Mouse (Mus musculus) myocyte (in vitro differentiated cells): ENCODE measurements around the gene Kng2. TPM values are rescaled to one million over a fixed set of nuclear protein-coding genes. Genes with fewer than 3 reads are reported as not detected.
"Not testable (repeated sequence)": the region's sequence is repeated elsewhere in the genome, so short reads cannot be mapped to it uniquely, and the experiment has no call there.

Experiments
- H3K27me3 ChIP-seq: one replicate; pipeline ENCODE4 v1.6.1; 2011; ENCODE audit not compliant: control insufficient read depth, insufficient read depth, insufficient read length
- H3K36me3 ChIP-seq: one replicate; pipeline ENCODE4 v1.6.1; 2011; ENCODE audit not compliant: control insufficient read depth, insufficient read depth
- H3K4me2 ChIP-seq: one replicate; pipeline ENCODE4 v1.6.1; 2011; ENCODE audit warnings: low read depth, control low read depth
- H3K4me3 ChIP-seq: one replicate; pipeline ENCODE4 v1.5.1; 2011; ENCODE audit warnings: mild to moderate bottlenecking, control low read depth, moderate library complexity
- H3K79me2 ChIP-seq: one replicate; pipeline ENCODE4 v1.6.1; 2011; ENCODE audit not compliant: control insufficient read depth, insufficient read depth
- H3ac ChIP-seq: one replicate; pipeline ENCODE4 v1.6.1; 2011; ENCODE audit not compliant: control insufficient read depth, insufficient read length
- CEBPB ChIP-seq: IDR thresholded peaks from 2 replicates; pipeline ENCODE4 v1.6.1; 2011; ENCODE audit warnings: mild to moderate bottlenecking, moderate library complexity; ENCODE audit not compliant: poor library complexity, insufficient read depth, severe bottlenecking
- E2F4 ChIP-seq: IDR thresholded peaks from one replicate; pipeline ENCODE4 v1.6.1; 2011; ENCODE audit warnings: mild to moderate bottlenecking, control low read depth, moderate library complexity; ENCODE audit not compliant: insufficient read depth
- MAX ChIP-seq: IDR thresholded peaks from one replicate; pipeline ENCODE4 v1.6.1; 2011; ENCODE audit warnings: low read depth, mild to moderate bottlenecking, control low read depth
- MYOD1 ChIP-seq, 3 experiments: IDR thresholded peaks; one replicate each; pipeline ENCODE4 v1.6.1; 2011; ENCODE audit warnings: control low read depth in 2 of 3, low read depth in 2 of 3, mild to moderate bottlenecking in 2 of 3, moderate library complexity in 1 of 3; ENCODE audit not compliant: insufficient read length in 2 of 3, control insufficient read depth in 1 of 3
- MYOG ChIP-seq, 3 experiments: IDR thresholded peaks; one replicate each; pipeline ENCODE4 v1.6.1; 2011; ENCODE audit warnings: control low read depth in 2 of 3, low read depth in 2 of 3, mild to moderate bottlenecking in 2 of 3; ENCODE audit not compliant: insufficient read length in 2 of 3, control insufficient read depth in 1 of 3, insufficient read depth in 1 of 3
- POLR2A ChIP-seq: IDR thresholded peaks from one replicate; pipeline ENCODE4 v1.6.1; 2011; ENCODE audit warnings: low read depth, mild to moderate bottlenecking, control low read depth, moderate library complexity; ENCODE audit not compliant: insufficient read length
- POLR2AphosphoS2 ChIP-seq: IDR thresholded peaks from one replicate; pipeline ENCODE4 v1.6.1; 2011; ENCODE audit warnings: low read depth, control low read depth; ENCODE audit not compliant: insufficient read length
- REST ChIP-seq: IDR thresholded peaks from one replicate; pipeline ENCODE4 v1.6.1; 2011; ENCODE audit warnings: mild to moderate bottlenecking, control low read depth, moderate library complexity; ENCODE audit not compliant: insufficient read depth, insufficient read length
- SRF ChIP-seq: IDR thresholded peaks from one replicate; pipeline ENCODE4 v1.6.1; 2011; ENCODE audit warnings: low read depth; ENCODE audit not compliant: control insufficient read depth, insufficient read length
- TCF12 ChIP-seq: IDR thresholded peaks from one replicate; pipeline ENCODE4 v1.6.1; 2011; ENCODE audit warnings: mild to moderate bottlenecking, control low read depth; ENCODE audit not compliant: poor library complexity, insufficient read depth, severe bottlenecking
- TCF3 ChIP-seq: IDR thresholded peaks from one replicate; pipeline ENCODE4 v1.6.1; 2011; ENCODE audit warnings: low read depth, control low read depth; ENCODE audit not compliant: insufficient read length
- USF1 ChIP-seq: IDR thresholded peaks from one replicate; pipeline ENCODE4 v1.6.1; 2011; ENCODE audit warnings: low read depth, mild to moderate bottlenecking, control low read depth, moderate library complexity
- polyA plus RNA-seq: library from polyadenylated mRNA; unstranded; fragments of >200 nt; fragmentation: generic; extraction: Trizol; gene quantifications from one replicate; pipeline ENCODE4 v1.2.1, GENCODE M21; 2012; ENCODE audit warnings: missing spikeins

Kng2 gene
- polyA plus RNA-seq, 1 experiment, result not detected

DNA sequence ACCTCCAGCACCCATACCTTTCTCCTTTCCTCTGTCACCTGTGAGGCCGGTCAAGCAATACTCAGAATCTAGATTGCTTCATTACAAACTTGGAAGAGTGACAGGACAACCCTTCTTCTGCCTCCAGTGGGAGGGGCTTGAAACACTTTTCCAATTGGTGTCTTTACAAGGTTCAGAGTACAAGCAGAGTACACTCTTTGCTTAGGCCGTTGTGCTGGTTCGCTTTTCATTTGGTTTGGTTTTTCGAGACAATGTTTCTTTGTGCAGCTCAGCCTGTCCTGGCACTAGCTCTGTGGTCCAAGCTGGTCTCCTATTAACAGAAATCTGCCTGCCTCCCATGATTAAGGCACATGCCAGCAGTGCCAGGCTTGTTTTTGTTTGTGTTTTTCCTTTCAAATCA lies 10.0 kb upstream of the Kng2 start:
- H3K4me2 ChIP-seq, result no peak overlapping the region
- TF ChIP-seq MAX, result no peak
- no peak for TF ChIP-seq MYOD1 (IDR thresholded peaks at IDR 0.05; ENCODE audit: control insufficient read depth in 1 of 3, insufficient read length in 2 of 3, low read depth in 2 of 3)
- TF ChIP-seq MYOG (IDR thresholded peaks at IDR 0.05; ENCODE audit: control insufficient read depth in 1 of 3, insufficient read depth in 1 of 3, insufficient read length in 2 of 3, low read depth in 2 of 3), result no peak
- no peak for TF ChIP-seq TCF3
- no peak for TF ChIP-seq CEBPB
- TF ChIP-seq REST, result no peak
- TF ChIP-seq POLR2A, result no peak
- TF ChIP-seq E2F4, result no peak
- no peak for TF ChIP-seq USF1
- TF ChIP-seq TCF12, result no peak
- no peak for TF ChIP-seq POLR2AphosphoS2
- no peak for TF ChIP-seq SRF
- H3K27me3 ChIP-seq, result peaks cover 6% of the 10 kb centered on the region
- H3K4me3 ChIP-seq, result no peak overlapping the region
- no peak overlapping the region for H3ac ChIP-seq
- H3K79me2 ChIP-seq, result no peaks in the 10 kb centered on the region
- no peaks in the 10 kb centered on the region for H3K36me3 ChIP-seq

DNA sequence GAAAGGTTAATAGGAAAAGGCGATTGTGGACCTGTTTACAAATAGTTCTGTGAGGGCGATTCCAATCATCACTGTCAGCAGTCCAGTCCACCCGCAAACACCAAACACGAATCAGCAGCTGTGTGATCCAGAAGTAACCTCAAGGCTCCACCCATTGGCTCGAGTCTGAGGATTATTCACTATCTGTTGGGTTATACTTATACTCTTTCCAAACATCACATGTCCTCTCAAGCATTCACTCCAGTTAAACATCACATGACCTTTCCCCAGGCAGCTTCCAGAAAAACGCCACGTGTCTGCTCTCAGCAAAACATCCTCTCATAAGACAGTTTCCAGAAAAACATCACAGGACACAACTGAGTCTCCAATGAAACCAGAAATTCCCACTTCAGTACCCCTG lies 8.5 kb upstream of the Kng2 start:
- H3ac ChIP-seq, result no peak overlapping the region
- TF ChIP-seq MYOG (IDR thresholded peaks at IDR 0.05; ENCODE audit: control insufficient read depth in 1 of 3, insufficient read depth in 1 of 3, insufficient read length in 2 of 3, low read depth in 2 of 3) (no peak), REST (no peak), POLR2A (no peak), E2F4 (no peak), TCF12 (no peak), TCF3 (no peak), USF1 (no peak)
- no peaks in the 10 kb centered on the region for H3K27me3 ChIP-seq
- H3K79me2 ChIP-seq, result no peaks in the 10 kb centered on the region
- H3K4me2 ChIP-seq, result no peak overlapping the region
- H3K36me3 ChIP-seq, result no peaks in the 10 kb centered on the region
- no peak overlapping the region for H3K4me3 ChIP-seq

DNA sequence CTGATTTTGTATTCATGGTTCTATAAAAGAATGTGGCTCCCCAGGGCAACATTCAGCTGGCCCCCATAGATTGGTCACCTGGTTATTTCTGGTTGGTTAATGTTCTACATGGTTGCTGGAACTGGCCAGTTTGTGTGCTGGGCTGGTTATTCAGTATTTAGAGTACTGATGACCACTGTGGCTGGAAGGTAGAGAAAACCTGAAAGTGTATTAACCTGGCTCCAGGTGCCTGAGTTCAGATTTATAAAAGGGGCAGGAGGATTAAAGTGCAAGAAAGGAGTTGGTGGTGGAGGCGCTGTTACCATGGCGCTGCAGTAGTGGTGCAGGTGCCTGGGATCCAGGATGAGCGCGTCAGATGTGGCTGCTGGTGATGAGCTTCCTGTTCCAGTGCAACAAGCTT lies 4.4 kb upstream of the Kng2 start:
- no peak overlapping the region for H3K4me2 ChIP-seq
- no peaks in the 10 kb centered on the region for H3K79me2 ChIP-seq

DNA sequence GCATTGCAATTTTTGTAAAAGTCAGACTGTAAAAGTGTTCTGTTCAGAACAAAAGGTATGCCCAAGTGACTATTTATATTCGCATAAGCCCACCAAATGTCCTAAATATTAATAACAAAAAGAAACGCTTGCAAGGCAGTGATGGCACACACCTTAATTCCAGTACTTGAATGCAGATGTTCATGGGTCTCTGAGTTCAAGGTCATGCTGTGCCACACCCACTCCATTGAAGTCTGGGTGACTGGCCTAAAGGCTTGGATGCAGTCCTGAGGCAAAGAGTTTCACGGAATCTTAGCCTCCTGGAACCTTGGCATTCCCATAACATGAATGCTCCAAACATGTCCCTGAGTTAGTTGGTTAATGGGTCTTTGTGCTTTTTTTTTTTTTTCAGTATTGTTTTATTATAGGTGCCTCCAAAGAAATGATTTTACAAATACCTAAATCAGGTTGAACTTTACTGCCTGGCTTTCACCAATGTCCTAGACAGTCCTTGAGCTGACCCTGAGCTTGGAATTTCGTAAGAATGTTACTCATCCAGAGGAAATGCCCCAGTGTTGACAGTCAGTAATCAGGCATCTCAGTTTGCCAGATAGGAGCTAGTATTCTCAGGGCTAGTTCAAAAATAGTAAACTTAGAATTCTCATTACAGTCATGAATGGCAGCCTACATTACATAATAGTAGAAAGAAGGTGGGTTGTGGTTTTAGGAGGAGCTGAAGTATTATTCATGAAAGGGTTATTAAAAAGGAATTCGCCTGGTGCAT lies 1.6 kb upstream of the Kng2 start:
- TF ChIP-seq POLR2AphosphoS2 (no peak), TCF3 (no peak), REST (no peak), SRF (no peak), E2F4 (no peak), TCF12 (no peak), MAX (no peak), USF1 (no peak), MYOD1 (IDR thresholded peaks at IDR 0.05; ENCODE audit: control insufficient read depth in 1 of 3, insufficient read length in 2 of 3, low read depth in 2 of 3) (no peak), MYOG (IDR thresholded peaks at IDR 0.05; ENCODE audit: control insufficient read depth in 1 of 3, insufficient read depth in 1 of 3, insufficient read length in 2 of 3, low read depth in 2 of 3) (no peak)
- Histone ChIP-seq H3K4me2 (no peak overlapping the region), H3K4me3 (no peak overlapping the region), H3K36me3 (no peaks in the 10 kb centered on the region), H3K27me3 (no peaks in the 10 kb centered on the region), H3ac (no peak overlapping the region), H3K79me2 (no peaks in the 10 kb centered on the region)

More for the DNA sequence above, 4.4 kb upstream of the Kng2 start:
- no peaks in the 10 kb centered on the region for H3K27me3 ChIP-seq
- no peaks in the 10 kb centered on the region for H3K36me3 ChIP-seq
- no peak overlapping the region for H3ac ChIP-seq
- TF ChIP-seq USF1, result no peak
- TF ChIP-seq REST, result no peak
- no peak for TF ChIP-seq SRF
- no peak for TF ChIP-seq TCF3
- TF ChIP-seq POLR2A, result no peak
- TF ChIP-seq MYOG (IDR thresholded peaks at IDR 0.05; ENCODE audit: control insufficient read depth in 1 of 3, insufficient read depth in 1 of 3, insufficient read length in 2 of 3, low read depth in 2 of 3), result no peak
- TF ChIP-seq E2F4, result no peak
- TF ChIP-seq POLR2AphosphoS2, result no peak
- no peak for TF ChIP-seq CEBPB
- no peak for TF ChIP-seq MYOD1 (IDR thresholded peaks at IDR 0.05; ENCODE audit: control insufficient read depth in 1 of 3, insufficient read length in 2 of 3, low read depth in 2 of 3)
- TF ChIP-seq TCF12, result no peak
- no peak for TF ChIP-seq MAX
- H3K4me3 ChIP-seq, result no peak overlapping the region

DNA sequence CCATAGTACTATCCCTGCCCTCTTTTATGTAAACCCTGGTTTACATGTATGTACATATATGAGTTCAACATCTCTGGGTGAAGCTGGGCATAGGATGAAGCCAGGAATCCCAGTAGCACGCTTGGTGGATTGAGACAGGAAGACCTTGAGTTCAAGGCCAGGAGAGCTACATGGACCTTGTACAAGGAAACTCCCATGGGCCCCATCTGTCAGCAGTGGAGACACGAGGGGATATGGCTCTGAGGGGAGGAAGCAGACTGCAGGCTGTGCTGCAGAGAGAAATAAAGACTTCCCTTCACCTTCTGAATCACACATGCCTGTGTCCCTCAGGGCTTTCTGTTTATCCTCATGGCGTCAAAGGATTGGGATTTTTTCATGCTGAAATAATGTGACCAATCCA lies 1.9 kb downstream of the Kng2 start:
- not testable (repeated sequence) for H3ac ChIP-seq, H3K4me2 ChIP-seq, H3K4me3 ChIP-seq, H3K27me3 ChIP-seq, H3K79me2 ChIP-seq, H3K36me3 ChIP-seq
